Mouse (Mus musculus) heart, postnatal 0 days (tissue): ENCODE data around the gene Acpp.

Experiments used
- CTCF ChIP-seq: IDR thresholded peaks from 2 replicates; pipeline ENCODE4 v1.5.1; 2016; ENCODE audit warnings: antibody characterized with exemption, control low read depth, low read depth
- EP300 ChIP-seq: IDR thresholded peaks from 2 replicates; pipeline ENCODE4 v1.6.1; 2016; ENCODE audit warnings: antibody characterized with exemption, low read depth

DNA sequence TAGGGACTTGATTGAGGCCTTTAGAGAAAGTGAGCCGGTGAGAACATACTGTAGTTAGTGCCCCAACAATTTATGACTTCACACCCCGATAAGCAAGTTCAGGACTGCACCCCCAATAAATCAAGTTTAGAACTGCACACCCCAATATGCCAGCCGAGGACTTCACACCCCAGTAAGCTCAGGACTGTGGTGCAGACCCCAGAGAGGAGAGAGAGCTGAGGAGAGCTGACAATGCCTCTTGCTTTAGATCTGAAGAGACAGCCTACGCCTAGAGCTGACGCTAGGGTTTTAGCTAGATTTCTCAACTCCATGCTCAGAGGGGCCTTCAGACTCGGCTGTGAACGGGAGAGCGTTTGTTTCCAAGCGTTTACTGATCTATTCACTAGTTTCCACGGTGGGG is 32.7 kb downstream of the Acpp start:
- no peak for TF ChIP-seq CTCF
- TF ChIP-seq EP300: no peak
